Mouse (Mus musculus): Measurements from ENCODE around the gene Kdelr3. TPM values are rescaled to one million over a fixed set of nuclear protein-coding genes. Genes with fewer than 3 reads are reported as not detected.

The Kdelr3 gene
- polyA plus RNA-seq (2015; fragmentation: Nextera tagmentation; extraction: Ambion mirVana) = 69.8 and 72.1 TPM in 2 replicates

DNA sequence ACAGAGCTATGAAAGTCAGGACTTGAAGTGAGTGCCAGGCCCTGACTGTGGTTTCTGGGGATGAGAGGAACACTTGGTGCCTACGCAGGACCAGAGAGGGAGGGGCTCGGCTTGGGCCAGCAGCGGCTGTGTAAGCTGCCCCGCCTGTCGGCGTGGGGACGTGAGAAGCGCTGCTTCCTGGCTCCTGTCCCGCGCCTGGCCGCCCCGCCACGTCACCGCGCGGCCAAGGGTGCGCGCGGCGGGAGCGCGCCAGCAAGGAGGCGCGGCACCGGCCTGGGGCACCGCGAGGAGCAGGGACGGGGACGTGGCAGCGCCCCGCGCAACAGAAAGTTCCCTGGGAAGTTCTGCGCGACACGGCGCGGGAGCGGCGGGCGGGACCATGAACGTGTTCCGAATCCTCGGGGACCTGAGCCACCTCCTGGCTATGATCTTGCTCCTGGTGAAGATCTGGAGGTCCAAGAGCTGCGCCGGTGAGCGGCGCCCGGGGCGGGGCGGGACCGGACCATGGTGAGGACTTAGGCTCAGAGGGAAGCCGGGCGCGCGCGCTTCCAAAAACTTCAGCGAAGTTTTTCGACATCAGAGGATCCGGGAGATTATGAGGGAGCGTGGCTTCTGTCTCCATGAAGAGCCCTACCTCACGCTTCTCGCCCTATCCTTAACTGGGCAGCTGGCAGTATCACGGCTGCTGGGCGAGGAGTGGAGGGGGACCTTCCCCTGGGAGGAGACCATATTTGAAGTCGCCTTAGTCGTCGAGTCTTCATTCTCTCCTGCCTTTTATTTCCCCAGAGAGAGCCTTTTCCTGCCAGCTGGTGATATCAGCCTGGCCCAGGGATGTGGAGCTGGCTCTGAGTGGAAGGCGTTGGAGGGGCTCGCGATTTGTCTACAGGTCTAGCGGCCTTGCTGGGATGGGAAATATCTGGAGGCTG, at the start of gene Kdelr3:
Gene Kdelr3 (plus strand): TSS at position 241 of the 926 bp plus-strand sequence.
- Histone ChIP-seq H3K4me3 (peak within 1 kb of the TSS; percentile 74), H3K4me2 (peak within 1 kb of the TSS; percentile 91), H3K9me3 (no peaks in the 10 kb centered on the region), H3K27ac (replicated peaks) (peak within 1 kb of the TSS; percentile 59), H3K4me1 (peaks cover 48% of the 10 kb centered on the region), H3K36me3 (0 out of 2 replicates have a peak, but pooled peaks cover 4% of the 10 kb centered on the region), H3K27me3 (replicated peaks) (peaks cover 53% of the 10 kb centered on the region), H3K9ac (peak within 1 kb of the TSS; percentile 87)
- ATAC-seq (ENCODE audit: extremely low read depth, insufficient number of reproducible peaks, low FRiP score, low TSS enrichment) = peak; percentile 32
- WGBS = under 1% methylated on average over 71 of the region's 71 CpGs

DNA sequence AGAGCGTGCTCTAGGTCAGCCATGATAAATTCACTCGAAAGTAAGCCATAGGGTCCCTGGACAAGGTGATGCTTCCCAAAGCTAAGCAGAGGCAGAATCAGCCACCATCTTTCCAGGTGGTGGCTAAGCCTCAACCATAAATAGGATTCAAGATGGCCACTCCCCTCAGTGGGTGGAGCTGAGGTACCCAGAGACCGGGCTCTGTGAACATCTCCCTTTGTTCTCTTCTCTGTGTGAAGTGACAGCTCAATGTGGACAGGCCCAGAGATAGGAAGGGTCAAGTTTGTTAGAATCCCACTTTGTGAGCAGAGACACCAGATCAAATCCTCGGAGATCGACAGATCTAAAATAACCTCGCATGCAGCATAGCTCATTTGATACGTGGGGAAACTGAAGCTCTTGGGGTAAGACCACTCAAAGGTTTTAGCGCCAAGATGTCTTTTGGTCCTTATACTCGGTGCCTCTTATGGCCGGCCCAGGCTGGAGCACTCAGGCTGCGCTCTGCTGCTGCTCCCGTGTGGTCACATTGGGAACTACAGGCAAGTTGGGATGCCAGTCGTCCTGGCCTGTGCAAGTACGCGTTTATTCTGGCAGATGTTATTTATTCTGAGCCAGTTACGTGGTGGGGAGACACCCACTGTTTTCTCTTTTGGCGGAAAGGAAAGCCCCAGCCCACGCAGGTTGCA, 49.5 kb upstream of the Kdelr3 start:
- Histone ChIP-seq H3K9ac (peak overlapping the region; percentile 28; the same call in 1 of the 2 replicates), H3K9me3 (0 out of 2 replicates have a peak, but pooled peaks cover 4% of the 10 kb centered on the region), H3K27me3 (replicated peaks) (peaks cover 33% of the 10 kb centered on the region), H3K4me1 (peaks cover 10% of the 10 kb centered on the region), H3K27ac (replicated peaks) (no peak overlapping the region), H3K36me3 (no peaks in the 10 kb centered on the region), H3K4me3 (no peak overlapping the region), H3K4me2 (peak overlapping the region; percentile 36; the same call in 1 of the 2 replicates)
- no peak for ATAC-seq (ENCODE audit: extremely low read depth, insufficient number of reproducible peaks, low FRiP score, low TSS enrichment)
- WGBS = 5% methylated on average over 18 of the region's 18 CpGs

DNA sequence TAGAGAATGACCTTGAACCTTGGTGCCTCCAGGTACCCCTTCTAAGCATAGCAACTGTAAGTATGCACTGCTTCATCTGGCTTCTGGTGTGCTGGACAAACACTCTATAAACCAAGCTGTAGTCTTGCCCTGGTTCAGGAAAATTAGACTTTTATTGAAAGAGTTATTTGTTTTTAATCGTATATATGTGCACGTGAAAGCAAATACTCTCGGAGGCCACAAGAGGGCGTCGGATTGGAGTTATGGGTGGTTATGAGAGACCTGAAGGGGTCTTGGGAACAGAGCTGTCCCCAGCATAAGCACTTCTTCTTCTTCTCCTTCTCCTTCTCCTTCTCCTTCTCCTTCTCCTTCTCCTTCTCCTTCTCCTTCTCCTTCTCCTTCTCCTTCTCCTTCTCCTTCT, 46.6 kb upstream of the Kdelr3 start:
- peaks cover 3% of the 10 kb centered on the region; the same call in 1 of the 2 replicates for H3K9me3 ChIP-seq
- H3K36me3 ChIP-seq = no peaks in the 10 kb centered on the region
- WGBS = 62% methylated on average over 5 of the region's 5 CpGs
- no peak overlapping the region for H3K4me2 ChIP-seq
- peaks cover 10% of the 10 kb centered on the region for H3K4me1 ChIP-seq
- H3K27me3 ChIP-seq (replicated peaks) = peaks cover 10% of the 10 kb centered on the region
- no peak overlapping the region for H3K27ac ChIP-seq (replicated peaks)
- H3K4me3 ChIP-seq = no peak overlapping the region
- no peak for ATAC-seq (ENCODE audit: extremely low read depth, insufficient number of reproducible peaks, low FRiP score, low TSS enrichment)
- H3K9ac ChIP-seq = no peak overlapping the region

DNA sequence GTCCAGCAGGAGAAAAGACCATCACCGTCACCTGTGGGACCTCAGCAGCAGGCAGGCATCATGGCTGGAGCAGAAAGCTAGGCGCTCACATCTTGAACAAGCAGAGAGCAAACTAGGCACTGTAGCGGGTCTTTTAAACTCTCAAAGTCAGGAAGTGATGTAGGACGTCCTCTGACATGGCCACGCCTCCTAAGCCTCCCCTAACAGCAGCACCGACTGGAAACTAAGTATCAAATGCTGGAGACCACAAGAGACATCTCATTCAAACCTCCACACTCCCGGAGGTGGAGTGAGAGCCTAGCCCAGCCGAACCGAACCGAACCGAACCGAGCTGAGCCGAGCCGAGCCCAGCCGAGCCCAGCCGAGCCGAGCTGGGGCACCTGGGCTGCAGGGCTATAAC, 45.6 kb upstream of the Kdelr3 start:
- Histone ChIP-seq H3K4me3 (peak overlapping the region; percentile 40), H3K27ac (replicated peaks) (no peak overlapping the region), H3K4me1 (peaks cover 10% of the 10 kb centered on the region; the same call in 1 of the 2 replicates), H3K9ac (peak overlapping the region; percentile 33; the same call in 1 of the 2 replicates), H3K9me3 (peaks cover 3% of the 10 kb centered on the region; the same call in 1 of the 2 replicates), H3K4me2 (peak overlapping the region; percentile 56), H3K27me3 (replicated peaks) (peaks cover 10% of the 10 kb centered on the region), H3K36me3 (no peaks in the 10 kb centered on the region)
- ATAC-seq (ENCODE audit: extremely low read depth, insufficient number of reproducible peaks, low FRiP score, low TSS enrichment) = no peak
- 17% methylated on average over 17 of the region's 17 CpGs for WGBS

DNA sequence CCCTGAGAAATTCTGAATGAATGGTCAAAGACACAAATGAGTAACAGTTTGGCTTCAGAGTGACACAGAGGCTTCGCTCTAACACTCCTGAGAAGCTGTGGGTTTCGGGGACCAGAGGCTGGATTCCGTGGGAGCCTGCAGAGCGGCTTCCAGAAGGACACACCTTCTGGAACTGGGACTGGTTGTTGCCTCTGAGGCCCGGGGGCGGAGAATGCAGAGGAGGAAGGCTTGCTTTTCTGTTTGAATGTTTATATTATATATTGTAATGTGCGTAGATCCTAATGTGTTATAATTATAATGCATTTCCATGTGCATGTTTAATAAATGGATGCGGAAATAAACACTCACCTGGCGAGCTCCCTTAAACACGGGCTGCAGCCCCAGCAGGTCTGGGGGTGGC, 45.1 kb upstream of the Kdelr3 start:
- Histone ChIP-seq H3K4me3 (no peak overlapping the region), H3K27me3 (replicated peaks) (peaks cover 10% of the 10 kb centered on the region), H3K4me1 (peaks cover 10% of the 10 kb centered on the region; the same call in 1 of the 2 replicates), H3K9ac (no peak overlapping the region), H3K36me3 (no peaks in the 10 kb centered on the region), H3K9me3 (peaks cover 3% of the 10 kb centered on the region; the same call in 1 of the 2 replicates), H3K4me2 (peak overlapping the region; percentile 56), H3K27ac (replicated peaks) (no peak overlapping the region)
- 44% methylated on average over 10 of the region's 10 CpGs for WGBS
- ATAC-seq (ENCODE audit: extremely low read depth, insufficient number of reproducible peaks, low FRiP score, low TSS enrichment) = no peak

DNA sequence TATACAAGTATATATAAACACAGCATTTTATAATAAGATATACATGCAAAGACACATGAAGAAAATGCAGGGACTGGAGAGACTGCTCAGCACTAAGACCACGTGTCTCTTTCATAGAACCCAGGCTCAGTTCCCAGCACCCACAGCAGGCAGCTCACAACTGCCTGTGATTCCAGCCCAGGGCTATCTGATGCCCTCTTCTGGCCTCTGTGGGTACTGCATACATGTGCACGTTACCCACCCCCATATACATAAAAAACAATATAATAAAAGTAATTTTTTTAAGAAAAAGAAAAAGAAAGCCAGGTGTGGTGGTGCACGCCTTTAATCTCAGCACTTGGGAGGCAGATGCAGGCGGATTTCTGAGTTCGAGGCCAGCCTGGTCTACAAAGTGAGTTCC, 43.2 kb upstream of the Kdelr3 start:
- no peak overlapping the region for H3K9ac ChIP-seq
- no peaks in the 10 kb centered on the region for H3K36me3 ChIP-seq
- H3K4me1 ChIP-seq = peaks cover 18% of the 10 kb centered on the region
- no peak overlapping the region for H3K27ac ChIP-seq (replicated peaks)
- no peak for ATAC-seq (ENCODE audit: extremely low read depth, insufficient number of reproducible peaks, low FRiP score, low TSS enrichment)
- H3K27me3 ChIP-seq (replicated peaks) = peaks cover 2% of the 10 kb centered on the region; the same call in 1 of the 2 replicates
- 65% methylated on average over 5 of the region's 5 CpGs for WGBS
- peaks cover 3% of the 10 kb centered on the region; the same call in 1 of the 2 replicates for H3K9me3 ChIP-seq
- no peak overlapping the region for H3K4me3 ChIP-seq
- H3K4me2 ChIP-seq = no peak overlapping the region

DNA sequence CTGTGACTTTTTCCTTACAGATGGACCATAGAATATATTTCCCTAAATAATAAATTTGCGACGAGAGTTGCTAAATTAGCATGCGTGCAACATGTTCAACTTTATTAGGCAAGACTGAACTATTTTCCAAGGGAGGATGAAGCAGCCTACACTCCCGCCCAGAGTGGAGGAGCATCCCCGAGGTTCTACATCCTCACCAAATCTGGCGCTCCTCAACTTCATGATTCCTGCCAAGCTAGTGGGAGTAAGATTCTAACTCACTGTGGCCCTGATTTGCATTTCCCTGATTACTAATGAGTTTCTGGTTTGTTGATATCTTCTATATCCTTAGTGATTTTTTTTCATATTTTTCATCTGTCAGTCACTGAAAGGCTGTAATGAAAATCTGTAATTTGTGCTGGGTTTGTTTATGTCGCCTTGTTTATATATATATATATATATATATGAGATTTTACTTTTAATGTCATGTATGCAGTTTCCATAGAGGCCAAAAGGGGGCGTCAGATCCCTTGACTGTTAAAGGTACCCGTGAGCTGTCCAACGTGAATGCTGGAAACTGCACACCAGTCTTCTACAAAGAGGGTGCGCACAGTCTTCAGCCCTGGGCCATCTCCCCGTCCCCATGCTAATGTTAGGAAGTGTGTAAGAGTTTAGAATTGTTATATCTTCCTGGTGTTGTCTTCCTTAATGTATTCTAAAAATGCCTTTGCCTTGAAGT, 42.4 kb upstream of the Kdelr3 start:
- H3K27ac ChIP-seq (replicated peaks) = no peak overlapping the region
- peaks cover 24% of the 10 kb centered on the region for H3K4me1 ChIP-seq
- H3K36me3 ChIP-seq = no peaks in the 10 kb centered on the region
- ATAC-seq (ENCODE audit: extremely low read depth, insufficient number of reproducible peaks, low FRiP score, low TSS enrichment) = no peak
- 48% methylated on average over 12 of the region's 12 CpGs for WGBS
- H3K9me3 ChIP-seq = peaks cover 3% of the 10 kb centered on the region; the same call in 1 of the 2 replicates
- H3K4me3 ChIP-seq = no peak overlapping the region
- peaks cover 3% of the 10 kb centered on the region; the same call in 1 of the 2 replicates for H3K27me3 ChIP-seq (replicated peaks)
- no peak overlapping the region for H3K9ac ChIP-seq
- H3K4me2 ChIP-seq = no peak overlapping the region

DNA sequence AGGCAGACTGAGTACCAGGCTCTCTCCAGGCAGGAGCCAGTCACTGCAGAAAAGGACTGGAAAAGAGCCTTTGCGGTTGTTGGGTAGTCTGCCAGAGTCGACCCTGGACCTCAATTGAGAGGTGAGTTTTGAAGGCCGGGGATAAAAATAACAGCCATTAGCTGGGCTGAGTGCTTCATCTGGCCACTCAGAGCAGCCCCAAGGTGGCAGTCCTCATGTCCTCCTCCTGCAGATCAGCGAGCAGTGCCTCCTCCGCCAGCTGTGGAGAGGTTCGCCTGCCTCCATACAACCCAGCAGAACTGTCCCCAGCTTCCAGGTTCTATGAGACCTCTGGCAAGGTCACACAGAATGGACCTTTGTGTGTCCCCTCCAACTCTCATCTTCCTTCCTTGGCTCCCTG, 39.0 kb upstream of the Kdelr3 start:
- WGBS = 23% methylated on average over 6 of the region's 6 CpGs
- Histone ChIP-seq H3K9ac (peak overlapping the region; percentile 55; the same call in 1 of the 2 replicates), H3K4me3 (no peak overlapping the region), H3K36me3 (no peaks in the 10 kb centered on the region), H3K4me2 (peak overlapping the region; percentile 20; the same call in 1 of the 2 replicates), H3K4me1 (peaks cover 25% of the 10 kb centered on the region), H3K27me3 (replicated peaks) (peaks cover 37% of the 10 kb centered on the region), H3K27ac (replicated peaks) (peak overlapping the region; percentile 80), H3K9me3 (peaks cover 3% of the 10 kb centered on the region; the same call in 1 of the 2 replicates)
- ATAC-seq (ENCODE audit: extremely low read depth, insufficient number of reproducible peaks, low FRiP score, low TSS enrichment) = 0 out of 2 replicates have a peak, but pooled peaks have one; percentile 21

DNA sequence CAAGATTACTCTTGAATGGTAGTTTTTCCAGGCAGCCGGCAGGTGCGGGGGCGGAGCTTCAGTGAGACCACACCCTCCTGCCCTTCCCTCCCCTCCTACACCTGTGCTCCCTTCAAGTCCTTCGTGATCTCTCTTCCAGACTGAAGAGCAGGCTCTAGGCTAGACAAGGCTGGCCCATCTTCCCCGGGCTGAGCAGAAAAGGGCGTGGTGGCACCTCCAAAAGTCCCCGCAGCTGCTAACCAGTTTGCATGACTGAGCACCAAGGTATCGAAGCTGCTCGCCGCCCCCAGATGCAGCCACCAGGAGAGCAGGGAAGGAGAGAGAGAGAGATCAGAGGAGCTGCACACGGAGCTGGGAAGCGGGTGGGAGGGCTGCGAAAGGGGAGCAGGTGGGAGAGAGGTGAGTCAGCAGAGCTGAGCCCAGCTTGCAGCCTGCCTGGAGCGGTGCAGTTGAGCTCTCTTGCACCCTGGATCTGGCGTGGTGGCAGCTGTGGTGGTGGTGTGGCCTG, 35.0 kb upstream of the Kdelr3 start:
- WGBS = 16% methylated on average over 15 of the region's 15 CpGs
- Histone ChIP-seq H3K9me3 (no peaks in the 10 kb centered on the region), H3K27me3 (replicated peaks) (peaks cover 47% of the 10 kb centered on the region), H3K27ac (replicated peaks) (no peak overlapping the region), H3K4me2 (no peak overlapping the region), H3K4me1 (peaks cover 25% of the 10 kb centered on the region), H3K9ac (no peak overlapping the region), H3K4me3 (no peak overlapping the region), H3K36me3 (no peaks in the 10 kb centered on the region)
- no peak for ATAC-seq (ENCODE audit: extremely low read depth, insufficient number of reproducible peaks, low FRiP score, low TSS enrichment)

DNA sequence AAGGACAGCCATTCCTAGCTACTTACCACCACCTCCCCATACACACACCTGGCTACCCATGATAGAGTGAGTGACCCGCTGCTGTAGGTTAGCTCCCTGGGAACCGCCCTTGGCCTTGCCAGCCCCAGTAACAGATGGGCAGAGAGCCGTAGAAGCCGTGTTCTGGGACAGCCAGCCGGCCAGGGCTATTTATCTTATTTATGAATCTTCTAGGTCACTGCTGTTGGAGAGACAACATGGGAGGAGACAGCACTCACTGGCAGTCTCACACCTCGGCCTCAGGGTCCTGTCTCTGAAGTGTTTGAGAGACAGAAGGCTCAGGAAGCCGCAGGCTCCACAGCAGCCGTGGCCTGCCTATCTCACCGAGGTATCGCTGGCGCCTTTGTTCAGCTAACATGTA, 26.7 kb upstream of the Kdelr3 start:
- Histone ChIP-seq H3K4me1 (peaks cover 15% of the 10 kb centered on the region), H3K27me3 (replicated peaks) (peaks cover 67% of the 10 kb centered on the region), H3K9me3 (no peaks in the 10 kb centered on the region), H3K36me3 (no peaks in the 10 kb centered on the region), H3K4me3 (no peak overlapping the region), H3K4me2 (no peak overlapping the region), H3K9ac (no peak overlapping the region), H3K27ac (replicated peaks) (no peak overlapping the region)
- WGBS = 61% methylated on average over 11 of the region's 11 CpGs
- ATAC-seq (ENCODE audit: extremely low read depth, insufficient number of reproducible peaks, low FRiP score, low TSS enrichment) = no peak
